Mouse (Mus musculus) heart, postnatal 0 days (tissue): ENCODE data around the gene Arhgap25.

Source experiments
- CTCF ChIP-seq: IDR thresholded peaks from 2 replicates; pipeline ENCODE4 v1.5.1; 2016; ENCODE audit warnings: antibody characterized with exemption, control low read depth, low read depth
- EP300 ChIP-seq: IDR thresholded peaks from 2 replicates; pipeline ENCODE4 v1.6.1; 2016; ENCODE audit warnings: antibody characterized with exemption, low read depth

GRCm38 (mm10) chr6:87517753-87518409 is 15.2 kb downstream of the Arhgap25 start:
- TF ChIP-seq CTCF: no peak
- TF ChIP-seq EP300: no peak
